Mouse (Mus musculus) heart, embryonic 10.5 days (tissue): ENCODE measurements around the gene Abi3. TPM values are rescaled to one million over a fixed set of nuclear protein-coding genes. Genes with fewer than 3 reads are reported as not detected.
A peak's percentile ranks its signal among the peaks of the same experiment; 100 is the strongest.
"Not testable (repeated sequence)": the region's sequence is repeated elsewhere in the genome, so short reads cannot be mapped to it uniquely, and the experiment has no call there.

Experiments
- DNase-seq: peaks from one replicate; pipeline ENCODE4 v3.0.0-alpha.2; 2017; ENCODE audit warnings: low spot score
- H3K27ac ChIP-seq: fragments of 300-500 bp; sonication (generic); 2 replicates; pipeline ENCODE4 v1.5.1; 2016; ENCODE audit warnings: mild to moderate bottlenecking
- H3K27me3 ChIP-seq: fragments of 300-500 bp; sonication (generic); 2 replicates; pipeline ENCODE4 v1.6.1; 2016; ENCODE audit warnings: mild to moderate bottlenecking; ENCODE audit not compliant: poor library complexity, insufficient read depth, severe bottlenecking
- H3K36me3 ChIP-seq: fragments of 300-500 bp; sonication (generic); 2 replicates; pipeline ENCODE4 v1.6.1; 2016; ENCODE audit warnings: mild to moderate bottlenecking, moderate library complexity
- H3K4me1 ChIP-seq: fragments of 300-500 bp; sonication (generic); 2 replicates; pipeline ENCODE4 v1.6.1; 2016; ENCODE audit warnings: mild to moderate bottlenecking
- H3K4me3 ChIP-seq: fragments of 300-500 bp; sonication (generic); 2 replicates; pipeline ENCODE4 v1.5.1; 2016; ENCODE audit warnings: mild to moderate bottlenecking, moderate library complexity
- H3K9me3 ChIP-seq: fragments of 300-500 bp; sonication (generic); 2 replicates; pipeline ENCODE4 v1.6.1; 2016; ENCODE audit warnings: mild to moderate bottlenecking, moderate library complexity
- WGBS: fragments of 180-500 bp; shearing (Covaris S2); methylation state at CpG from one replicate; pipeline ENCODE4 v1.1.7; 2016; 5-methylcytosine and 5-hydroxymethylcytosine counted together
- polyA plus RNA-seq: library from polyadenylated mRNA; unstranded; fragments of >200 nt; fragmentation: Nextera tagmentation; extraction: Ambion mirVana; gene quantifications from 2 replicates; pipeline ENCODE4 v1.2.1, GENCODE M21; 2016

Gene Abi3
- polyA plus RNA-seq: 26.6 and 32.4 TPM in 2 replicates

- no peaks in the 10 kb centered on the region for H3K9me3 ChIP-seq
- H3K36me3 ChIP-seq: no peaks in the 10 kb centered on the region
- peak within 1 kb of the TSS; percentile 56 for H3K4me3 ChIP-seq
- WGBS: 10% methylated on average over 11 of the region's 11 CpGs
- peaks cover 39% of the 10 kb centered on the region for H3K27me3 ChIP-seq
- peak within 1 kb of the TSS; percentile 63 for H3K27ac ChIP-seq
- no peak for DNase-seq
- H3K4me1 ChIP-seq: peaks cover 40% of the 10 kb centered on the region
Measured at GRCm38 (mm10) chr11:95842074-95842681, at the start of gene Abi3. TSS of gene Abi3 (minus strand) at chr11:95842476.

DNA sequence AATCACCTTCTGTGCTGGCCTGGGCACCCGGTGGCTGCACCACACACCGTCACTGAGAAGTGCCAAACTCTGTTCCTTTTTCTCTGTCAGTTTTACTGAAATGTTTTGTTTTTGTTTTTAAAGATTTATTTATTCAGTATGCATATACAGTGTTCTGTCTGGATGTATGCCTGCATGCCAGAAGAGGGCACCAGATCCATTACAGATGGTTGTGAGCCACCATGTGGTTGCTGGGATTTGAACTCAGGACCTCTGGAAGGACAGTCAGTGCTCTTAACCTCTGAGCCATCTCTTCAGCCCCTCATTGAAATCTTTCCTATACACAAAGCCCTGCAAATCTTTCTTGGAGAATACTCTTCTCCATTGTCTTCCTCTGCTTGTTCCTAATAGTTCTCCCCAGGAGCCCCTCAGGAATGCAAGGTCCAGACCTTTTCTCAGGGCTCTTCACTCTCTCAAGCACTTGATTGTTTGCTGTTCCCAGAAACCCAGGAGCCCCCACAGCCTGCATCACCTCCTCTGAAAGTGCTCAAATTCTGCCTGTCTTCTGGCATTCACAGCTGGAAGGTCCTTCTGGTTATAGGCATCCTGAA, 48.3 kb upstream of the Abi3 start:
- no peaks in the 10 kb centered on the region for H3K4me1 ChIP-seq
- 75% methylated on average over 2 of the region's 2 CpGs for WGBS
- H3K4me3 ChIP-seq: no peak overlapping the region
- H3K36me3 ChIP-seq: no peaks in the 10 kb centered on the region
- H3K27me3 ChIP-seq: no peaks in the 10 kb centered on the region
- no peak for DNase-seq
- H3K9me3 ChIP-seq: no peaks in the 10 kb centered on the region
- no peak overlapping the region for H3K27ac ChIP-seq

DNA sequence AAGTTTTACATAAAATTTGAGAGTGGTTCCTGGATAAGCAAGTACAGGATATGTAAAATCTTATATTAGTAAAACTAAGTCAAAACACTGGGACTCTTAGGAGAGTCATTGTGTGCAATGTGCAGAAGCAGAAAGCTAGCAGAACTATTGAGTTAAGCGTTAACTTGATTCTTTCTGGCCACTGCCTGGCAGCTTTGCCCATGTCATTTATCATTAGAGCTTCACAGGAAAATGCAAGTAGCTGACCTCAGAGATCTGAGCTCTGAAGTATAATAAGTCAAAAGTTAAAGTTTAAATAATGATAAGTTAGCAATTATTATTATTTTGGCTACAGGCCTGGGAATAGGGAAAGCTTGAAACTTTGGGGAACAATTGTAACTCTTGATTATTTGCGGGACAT, 37.6 kb upstream of the Abi3 start:
- H3K36me3 ChIP-seq, H3K4me1 ChIP-seq, H3K9me3 ChIP-seq, H3K4me3 ChIP-seq, DNase-seq, H3K27ac ChIP-seq, H3K27me3 ChIP-seq: not testable (repeated sequence)
- WGBS: 76% methylated on average over 2 of the region's 2 CpGs

- 0 out of 2 replicates have a peak, but pooled peaks cover 4% of the 10 kb centered on the region for H3K4me1 ChIP-seq
- H3K4me3 ChIP-seq: peak overlapping the region; percentile 29; the same call in 1 of the 2 replicates
- H3K36me3 ChIP-seq: no peaks in the 10 kb centered on the region
- H3K27ac ChIP-seq: no peak overlapping the region
- DNase-seq: peak; percentile 86
- no peaks in the 10 kb centered on the region for H3K9me3 ChIP-seq
- 25% methylated on average over 7 of the region's 7 CpGs for WGBS
- H3K27me3 ChIP-seq: peaks cover 6% of the 10 kb centered on the region
Measured at GRCm38 (mm10) chr11:95876296-95876695, 34.0 kb upstream of the Abi3 start.

GRCm38 (mm10) chr11:95875804-95876203, 33.5 kb upstream of the Abi3 start:
- Histone ChIP-seq H3K27me3 (peaks cover 3% of the 10 kb centered on the region), H3K9me3 (no peaks in the 10 kb centered on the region), H3K4me1 (0 out of 2 replicates have a peak, but pooled peaks cover 4% of the 10 kb centered on the region), H3K27ac (peak overlapping the region; percentile 18; the same call in 1 of the 2 replicates), H3K36me3 (no peaks in the 10 kb centered on the region), H3K4me3 (peak overlapping the region; percentile 29)
- no peak for DNase-seq
- 20% methylated on average over 9 of the region's 9 CpGs for WGBS

DNA sequence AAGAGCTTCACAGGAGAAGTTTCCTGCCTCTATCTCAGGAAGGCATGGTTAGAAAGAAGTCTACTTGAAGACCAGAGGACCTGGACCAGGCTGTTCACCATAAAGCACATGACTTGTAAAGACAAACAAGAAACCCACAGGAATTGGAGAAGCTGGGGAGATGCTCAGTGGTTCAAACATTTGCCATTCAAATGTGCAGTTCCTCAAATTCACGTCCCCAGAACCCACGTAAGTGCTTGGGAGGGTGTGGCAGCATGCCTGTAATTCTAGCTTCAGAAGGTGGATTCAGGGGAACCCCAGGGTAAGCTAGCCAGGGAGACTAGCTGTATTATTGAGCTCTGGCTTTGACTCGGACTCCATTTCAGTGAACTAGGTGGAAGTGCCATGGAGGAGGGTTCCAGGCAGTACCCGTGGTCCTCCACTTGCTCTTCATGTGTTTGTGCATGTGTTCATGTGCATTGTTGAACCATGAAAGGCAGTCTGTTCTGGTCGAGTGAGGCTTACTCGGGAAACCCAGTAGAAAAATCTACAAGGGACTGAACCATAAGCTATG, 27.7 kb upstream of the Abi3 start:
- Histone ChIP-seq H3K36me3 (no peaks in the 10 kb centered on the region), H3K27me3 (peaks cover 8% of the 10 kb centered on the region; the same call in 1 of the 2 replicates), H3K4me3 (no peak overlapping the region), H3K27ac (no peak overlapping the region), H3K4me1 (no peaks in the 10 kb centered on the region), H3K9me3 (no peaks in the 10 kb centered on the region)
- WGBS: 70% methylated on average over 6 of the region's 6 CpGs
- no peak for DNase-seq

GRCm38 (mm10) chr11:95869442-95869841, 27.2 kb upstream of the Abi3 start:
- no peaks in the 10 kb centered on the region for H3K4me1 ChIP-seq
- no peaks in the 10 kb centered on the region for H3K36me3 ChIP-seq
- no peak for DNase-seq
- H3K9me3 ChIP-seq: no peaks in the 10 kb centered on the region
- H3K27me3 ChIP-seq: peaks cover 8% of the 10 kb centered on the region; the same call in 1 of the 2 replicates
- no peak overlapping the region for H3K4me3 ChIP-seq
- 74% methylated on average over 4 of the region's 4 CpGs for WGBS
- no peak overlapping the region for H3K27ac ChIP-seq

GRCm38 (mm10) chr11:95861397-95861796, 19.1 kb upstream of the Abi3 start:
- H3K4me1 ChIP-seq: peaks cover 16% of the 10 kb centered on the region
- no peaks in the 10 kb centered on the region for H3K9me3 ChIP-seq
- no peaks in the 10 kb centered on the region for H3K27me3 ChIP-seq
- 91% methylated on average over 8 of the region's 8 CpGs for WGBS
- H3K4me3 ChIP-seq: no peak overlapping the region
- no peaks in the 10 kb centered on the region for H3K36me3 ChIP-seq
- no peak overlapping the region for H3K27ac ChIP-seq
- no peak for DNase-seq

GRCm38 (mm10) chr11:95860071-95860490, 17.8 kb upstream of the Abi3 start:
- peak overlapping the region; percentile 86 for H3K27ac ChIP-seq
- DNase-seq: no peak
- WGBS: 20% methylated on average over 3 of the region's 3 CpGs

DNA sequence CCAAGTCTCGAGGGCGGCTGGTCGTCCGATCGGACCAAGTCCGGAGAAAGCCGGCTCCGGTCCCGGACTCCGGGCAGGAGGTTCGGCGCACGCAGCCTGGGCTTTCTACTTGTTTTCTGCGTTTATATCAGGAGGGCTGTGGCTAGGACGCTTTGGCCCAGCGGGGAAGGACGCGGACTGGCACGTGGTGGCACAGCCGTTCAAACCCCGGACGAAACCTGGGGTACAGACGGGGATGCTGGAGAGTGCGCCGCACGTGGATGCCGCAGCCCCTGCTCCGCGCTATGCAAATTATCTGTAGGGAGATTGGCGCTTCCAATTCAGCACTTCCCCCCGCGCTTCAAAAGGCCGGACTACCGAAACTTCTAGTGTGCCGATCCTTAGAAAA, 17.2 kb upstream of the Abi3 start:
- Histone ChIP-seq H3K4me1 (peaks cover 16% of the 10 kb centered on the region), H3K27ac (peak overlapping the region; percentile 86), H3K27me3 (no peaks in the 10 kb centered on the region), H3K4me3 (peak overlapping the region; percentile 76), H3K36me3 (no peaks in the 10 kb centered on the region), H3K9me3 (no peaks in the 10 kb centered on the region)
- under 1% methylated on average over 35 of the region's 35 CpGs for WGBS
- DNase-seq: peak; percentile 88

More at GRCm38 (mm10) chr11:95860071-95860490, 17.8 kb upstream of the Abi3 start:
- H3K4me1 ChIP-seq: peaks cover 16% of the 10 kb centered on the region
- H3K27me3 ChIP-seq: no peaks in the 10 kb centered on the region
- no peaks in the 10 kb centered on the region for H3K9me3 ChIP-seq
- peak overlapping the region; percentile 76 for H3K4me3 ChIP-seq
- H3K36me3 ChIP-seq: no peaks in the 10 kb centered on the region

- H3K36me3 ChIP-seq: no peaks in the 10 kb centered on the region
- no peaks in the 10 kb centered on the region for H3K27me3 ChIP-seq
- DNase-seq: peak; percentile 100
- H3K27ac ChIP-seq: peak overlapping the region; percentile 86
- H3K4me3 ChIP-seq: peak overlapping the region; percentile 76
- no peaks in the 10 kb centered on the region for H3K9me3 ChIP-seq
- peaks cover 16% of the 10 kb centered on the region for H3K4me1 ChIP-seq
- WGBS: under 1% methylated on average over 58 of the region's 58 CpGs
Measured at GRCm38 (mm10) chr11:95858528-95859467, 16.5 kb upstream of the Abi3 start.

DNA sequence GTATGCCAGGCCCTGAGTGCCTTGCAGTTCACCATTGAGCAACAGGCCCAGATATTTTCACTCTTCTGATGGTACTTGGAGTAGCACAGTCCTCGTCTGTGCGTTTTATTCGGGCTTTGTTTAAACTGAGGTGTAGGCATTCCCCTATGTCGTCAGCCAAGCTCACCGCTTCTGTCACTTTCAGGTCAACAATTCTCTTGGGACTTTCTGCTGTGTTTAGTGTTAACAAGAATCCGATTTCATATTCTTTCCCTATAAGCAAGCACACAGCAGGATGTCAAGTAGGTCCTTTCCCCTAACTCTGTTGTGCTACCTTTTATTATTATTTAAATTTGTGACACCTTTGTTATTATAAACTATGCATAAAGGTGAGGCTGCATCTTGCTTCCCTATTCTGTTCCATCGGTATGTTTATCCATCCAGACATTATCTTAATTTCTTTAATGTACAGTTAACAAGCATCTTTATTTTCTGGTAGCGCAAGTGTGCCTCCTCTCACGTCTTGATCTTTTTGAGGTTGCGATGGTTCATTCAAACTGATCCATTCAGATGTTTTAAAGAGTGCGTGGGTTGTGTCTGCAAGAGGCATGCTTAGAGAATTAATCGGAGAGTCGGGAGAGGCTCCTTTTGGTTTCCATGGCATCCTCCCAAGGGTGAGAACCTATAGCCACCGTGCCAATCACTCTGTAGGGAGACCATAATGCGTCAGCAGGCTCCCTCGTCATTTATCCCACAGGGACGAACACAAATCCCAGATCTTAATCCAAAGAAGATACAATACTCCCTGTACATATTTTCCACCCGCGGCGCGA, 15.6 kb upstream of the Abi3 start:
- Histone ChIP-seq H3K4me3 (peak overlapping the region; percentile 76), H3K27me3 (no peaks in the 10 kb centered on the region), H3K9me3 (no peaks in the 10 kb centered on the region), H3K4me1 (peaks cover 16% of the 10 kb centered on the region), H3K27ac (peak overlapping the region; percentile 86), H3K36me3 (no peaks in the 10 kb centered on the region)
- no peak for DNase-seq
- 25% methylated on average over 21 of the region's 21 CpGs for WGBS
